Mouse (Mus musculus): ENCODE results near the gene Dnah8. TPM values are rescaled to one million over a fixed set of nuclear protein-coding genes. Genes with fewer than 3 reads are reported as not detected.
A peak's percentile ranks its signal among the peaks of the same experiment; 100 is the strongest.
"Not testable (repeated sequence)": the region's sequence is repeated elsewhere in the genome, so short reads cannot be mapped to it uniquely, and the experiment has no call there.

The Dnah8 gene
- polyA plus RNA-seq (2014; fragmentation: Nextera tagmentation; extraction: Ambion mirVana), result 0.92 and 2.4 TPM in 2 replicates

DNA sequence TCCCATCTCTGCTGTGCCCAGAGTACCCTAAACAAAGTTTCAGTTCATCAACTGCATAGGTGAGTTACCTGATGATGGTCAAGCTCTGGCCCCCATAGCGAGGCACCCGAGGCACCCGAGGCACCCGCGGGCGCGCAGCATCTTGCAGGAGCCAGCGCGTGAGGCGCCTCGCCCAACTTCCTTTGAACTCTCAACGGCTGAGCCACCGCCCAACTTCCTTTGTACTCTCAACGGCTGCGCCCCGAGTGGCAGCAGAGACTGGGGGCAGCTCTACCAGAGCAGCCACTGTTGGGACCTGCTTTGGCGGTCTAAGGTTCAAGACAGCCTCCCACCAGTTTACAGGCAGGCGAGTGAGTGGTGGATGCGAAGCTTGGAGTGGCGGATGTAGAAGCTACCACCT is at the start of gene Dnah8:
Gene Dnah8, plus strand, starts transcription at position 223 of the 400 bp plus-strand sequence.
- not testable (repeated sequence) for H3K4me2 ChIP-seq (replicated peaks; ENCODE audit: low read depth, low read length); H3K9ac ChIP-seq (ENCODE audit: low read depth, low read length); H3K27me3 ChIP-seq (ENCODE audit: control insufficient read depth, insufficient read depth, low read length); H3K4me1 ChIP-seq (replicated peaks; ENCODE audit: control insufficient read depth, insufficient read depth, low read length); DNase-seq (ENCODE audit: low spot score); H3K36me3 ChIP-seq (ENCODE audit: control insufficient read depth, insufficient read depth, low read length); H3K4me3 ChIP-seq (ENCODE audit: low read depth, low read length); ATAC-seq (ENCODE audit: low FRiP score); H3K27ac ChIP-seq (ENCODE audit: low read depth, low read length); H3K9me3 ChIP-seq (ENCODE audit: control insufficient read depth, low read length)
- WGBS, result no CpG with 5 or more reads among the region's 20 CpGs

- Histone ChIP-seq H3K27me3 (ENCODE audit: control insufficient read depth, insufficient read depth, low read length) (no peaks in the 10 kb centered on the region), H3K4me3 (ENCODE audit: low read depth, low read length) (no peak overlapping the region), H3K9me3 (ENCODE audit: control insufficient read depth, low read length) (no peaks in the 10 kb centered on the region), H3K27ac (ENCODE audit: low read depth, low read length) (no peak overlapping the region), H3K4me2 (replicated peaks; ENCODE audit: low read depth, low read length) (no peak overlapping the region), H3K36me3 (ENCODE audit: control insufficient read depth, insufficient read depth, low read length) (no peaks in the 10 kb centered on the region), H3K4me1 (replicated peaks; ENCODE audit: control insufficient read depth, insufficient read depth, low read length) (peaks cover 5% of the 10 kb centered on the region; the same call in 1 of the 2 replicates), H3K9ac (ENCODE audit: low read depth, low read length) (no peak overlapping the region)
- DNase-seq (ENCODE audit: low spot score) (no peak), ATAC-seq (ENCODE audit: low FRiP score) (no peak)
- WGBS, result 80% methylated on average over 8 of the region's 8 CpGs
These were observed 49.4 kb upstream of the Dnah8 start for GRCm38 (mm10) chr17:30574783-30575075.

GRCm38 (mm10) chr17:30575121-30575904 is 48.8 kb upstream of the Dnah8 start:
- peak overlapping the region; percentile 71 for H3K4me3 ChIP-seq (ENCODE audit: low read depth, low read length)

GRCm38 (mm10) chr17:30575941-30576773 is 48.0 kb upstream of the Dnah8 start, which contains the start of gene Btbd9:
Btbd9 (minus strand) TSS chr17:30576488.
- no peaks in the 10 kb centered on the region for H3K36me3 ChIP-seq (ENCODE audit: control insufficient read depth, insufficient read depth, low read length)
- no peaks in the 10 kb centered on the region for H3K27me3 ChIP-seq (ENCODE audit: control insufficient read depth, insufficient read depth, low read length)
- ATAC-seq (ENCODE audit: low FRiP score), result peak; percentile 95
- no peaks in the 10 kb centered on the region for H3K9me3 ChIP-seq (ENCODE audit: control insufficient read depth, low read length)
- peak; percentile 96 for DNase-seq (ENCODE audit: low spot score)
- H3K9ac ChIP-seq (ENCODE audit: low read depth, low read length), result peak within 1 kb of the TSS; percentile 67
- H3K4me2 ChIP-seq (replicated peaks; ENCODE audit: low read depth, low read length), result peak within 1 kb of the TSS; percentile 60
- peaks cover 5% of the 10 kb centered on the region; the same call in 1 of the 2 replicates for H3K4me1 ChIP-seq (replicated peaks; ENCODE audit: control insufficient read depth, insufficient read depth, low read length)
- whole genome bisulfite sequencing, result under 1% methylated on average over 67 of the region's 94 CpGs
- peak within 1 kb of the TSS; percentile 71 for H3K4me3 ChIP-seq (ENCODE audit: low read depth, low read length)
- H3K27ac ChIP-seq (ENCODE audit: low read depth, low read length), result peak within 1 kb of the TSS; percentile 80

More at GRCm38 (mm10) chr17:30575121-30575904, 48.8 kb upstream of the Dnah8 start:
- H3K9ac ChIP-seq (ENCODE audit: low read depth, low read length), result peak overlapping the region; percentile 67
- peak; percentile 57 for DNase-seq (ENCODE audit: low spot score)
- H3K4me1 ChIP-seq (replicated peaks; ENCODE audit: control insufficient read depth, insufficient read depth, low read length), result peaks cover 5% of the 10 kb centered on the region; the same call in 1 of the 2 replicates
- H3K36me3 ChIP-seq (ENCODE audit: control insufficient read depth, insufficient read depth, low read length), result no peaks in the 10 kb centered on the region
- no peaks in the 10 kb centered on the region for H3K27me3 ChIP-seq (ENCODE audit: control insufficient read depth, insufficient read depth, low read length)
- no peaks in the 10 kb centered on the region for H3K9me3 ChIP-seq (ENCODE audit: control insufficient read depth, low read length)
- peak overlapping the region; percentile 80 for H3K27ac ChIP-seq (ENCODE audit: low read depth, low read length)
- ATAC-seq (ENCODE audit: low FRiP score), result peak; percentile 39; the same call in 1 of the 2 replicates
- H3K4me2 ChIP-seq (replicated peaks; ENCODE audit: low read depth, low read length), result peak overlapping the region; percentile 60
- 9% methylated on average over 35 of the region's 35 CpGs for WGBS

- no peaks in the 10 kb centered on the region for H3K27me3 ChIP-seq (ENCODE audit: control insufficient read depth, insufficient read depth, low read length)
- H3K4me3 ChIP-seq (ENCODE audit: low read depth, low read length), result peak overlapping the region; percentile 71
- peak overlapping the region; percentile 67 for H3K9ac ChIP-seq (ENCODE audit: low read depth, low read length)
- DNase-seq (ENCODE audit: low spot score) (no peak), ATAC-seq (ENCODE audit: low FRiP score) (no peak)
- no peaks in the 10 kb centered on the region for H3K36me3 ChIP-seq (ENCODE audit: control insufficient read depth, insufficient read depth, low read length)
- peak overlapping the region; percentile 60 for H3K4me2 ChIP-seq (replicated peaks; ENCODE audit: low read depth, low read length)
- H3K9me3 ChIP-seq (ENCODE audit: control insufficient read depth, low read length), result no peaks in the 10 kb centered on the region
- no peak overlapping the region for H3K27ac ChIP-seq (ENCODE audit: low read depth, low read length)
- 65% methylated on average over 12 of the region's 12 CpGs for WGBS
- H3K4me1 ChIP-seq (replicated peaks; ENCODE audit: control insufficient read depth, insufficient read depth, low read length), result peaks cover 5% of the 10 kb centered on the region; the same call in 1 of the 2 replicates
These were observed 47.2 kb upstream of the Dnah8 start for GRCm38 (mm10) chr17:30576946-30577345.

- WGBS, result 70% methylated on average over 1 of the region's 1 CpGs
- no peaks in the 10 kb centered on the region for H3K36me3 ChIP-seq (ENCODE audit: control insufficient read depth, insufficient read depth, low read length)
- no peak overlapping the region for H3K4me3 ChIP-seq (ENCODE audit: low read depth, low read length)
- H3K27ac ChIP-seq (ENCODE audit: low read depth, low read length), result no peak overlapping the region
- DNase-seq (ENCODE audit: low spot score), result no peak
- ATAC-seq (ENCODE audit: low FRiP score), result no peak
- H3K9me3 ChIP-seq (ENCODE audit: control insufficient read depth, low read length), result no peaks in the 10 kb centered on the region
- H3K4me1 ChIP-seq (replicated peaks; ENCODE audit: control insufficient read depth, insufficient read depth, low read length), result no peaks in the 10 kb centered on the region
- no peaks in the 10 kb centered on the region for H3K27me3 ChIP-seq (ENCODE audit: control insufficient read depth, insufficient read depth, low read length)
- H3K9ac ChIP-seq (ENCODE audit: low read depth, low read length), result no peak overlapping the region
- H3K4me2 ChIP-seq (replicated peaks; ENCODE audit: low read depth, low read length), result no peak overlapping the region
These were observed 43.4 kb upstream of the Dnah8 start for GRCm38 (mm10) chr17:30580781-30581180.

DNA sequence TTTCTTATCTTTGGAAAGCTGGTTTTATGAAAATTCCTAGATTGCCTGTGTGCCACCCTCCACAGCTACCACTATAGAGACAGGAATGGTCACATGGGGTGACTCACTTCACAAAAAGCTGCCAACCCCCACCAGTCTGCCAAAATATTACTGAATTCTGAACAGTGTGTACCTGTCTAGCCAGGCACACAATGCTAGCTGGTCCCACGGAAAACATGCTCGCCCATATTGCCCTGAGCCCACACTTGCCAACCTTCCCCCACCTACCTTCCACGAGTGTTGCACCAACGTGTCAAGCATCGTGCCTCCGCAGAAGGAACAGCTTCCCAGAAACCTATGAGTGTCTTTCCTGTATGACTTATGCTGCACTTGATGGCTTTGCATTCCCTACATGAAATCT is 43.0 kb upstream of the Dnah8 start:
- WGBS, result 92% methylated on average over 6 of the region's 6 CpGs
- no peaks in the 10 kb centered on the region for H3K36me3 ChIP-seq (ENCODE audit: control insufficient read depth, insufficient read depth, low read length)
- DNase-seq (ENCODE audit: low spot score), result no peak

GRCm38 (mm10) chr17:30582313-30582712 is 41.8 kb upstream of the Dnah8 start:
- Histone ChIP-seq H3K4me1 (replicated peaks; ENCODE audit: control insufficient read depth, insufficient read depth, low read length) (no peaks in the 10 kb centered on the region), H3K9me3 (ENCODE audit: control insufficient read depth, low read length) (no peaks in the 10 kb centered on the region), H3K27me3 (ENCODE audit: control insufficient read depth, insufficient read depth, low read length) (no peaks in the 10 kb centered on the region), H3K4me2 (replicated peaks; ENCODE audit: low read depth, low read length) (no peak overlapping the region), H3K9ac (ENCODE audit: low read depth, low read length) (no peak overlapping the region), H3K4me3 (ENCODE audit: low read depth, low read length) (no peak overlapping the region), H3K36me3 (ENCODE audit: control insufficient read depth, insufficient read depth, low read length) (no peaks in the 10 kb centered on the region), H3K27ac (ENCODE audit: low read depth, low read length) (no peak overlapping the region)
- 83% methylated on average over 3 of the region's 3 CpGs for WGBS
- no peak for DNase-seq (ENCODE audit: low spot score)
- no peak for ATAC-seq (ENCODE audit: low FRiP score)

More for the DNA sequence above, 43.0 kb upstream of the Dnah8 start:
- Histone ChIP-seq H3K4me1 (replicated peaks; ENCODE audit: control insufficient read depth, insufficient read depth, low read length) (no peaks in the 10 kb centered on the region), H3K4me3 (ENCODE audit: low read depth, low read length) (no peak overlapping the region), H3K9me3 (ENCODE audit: control insufficient read depth, low read length) (no peaks in the 10 kb centered on the region), H3K27me3 (ENCODE audit: control insufficient read depth, insufficient read depth, low read length) (no peaks in the 10 kb centered on the region), H3K27ac (ENCODE audit: low read depth, low read length) (no peak overlapping the region), H3K4me2 (replicated peaks; ENCODE audit: low read depth, low read length) (no peak overlapping the region), H3K9ac (ENCODE audit: low read depth, low read length) (no peak overlapping the region)
- no peak for ATAC-seq (ENCODE audit: low FRiP score)
